Mouse (Mus musculus): ENCODE data around the gene Ddit4. TPM values are rescaled to one million over a fixed set of nuclear protein-coding genes. Genes with fewer than 3 reads are reported as not detected.

Ddit4 gene
- polyA plus RNA-seq, 1 experiment, result 35.0 TPM

GRCm38 (mm10) chr10:59972534-59972933 lies 20.9 kb upstream of the Ddit4 start:
- H3K27ac ChIP-seq (ENCODE audit: insufficient read depth, low read depth, low read length), result peak overlapping the region; percentile 74
- H3K4me1 ChIP-seq (ENCODE audit: control insufficient read depth, insufficient read depth, insufficient read length, low read length), result peaks cover 44% of the 10 kb centered on the region
- no peak overlapping the region for H3K4me3 ChIP-seq (ENCODE audit: low read depth, low read length)
- no peaks in the 10 kb centered on the region for H3K27me3 ChIP-seq (ENCODE audit: control insufficient read depth, insufficient read depth, low read length)
- WGBS, result 13% methylated on average over 2 of the region's 2 CpGs
- TF ChIP-seq CTCF (IDR thresholded peaks at IDR 0.05; ENCODE audit: extremely low read depth, insufficient read length, insufficient replicate concordance, low read depth, low read length), result no peak
- TF ChIP-seq POLR2A (IDR thresholded peaks at IDR 0.05; ENCODE audit: low read depth, low read length), result no peak
- no peaks in the 10 kb centered on the region for H3K36me3 ChIP-seq (ENCODE audit: control insufficient read depth, insufficient read depth, low read length)

GRCm38 (mm10) chr10:59971813-59972212 lies 20.2 kb upstream of the Ddit4 start:
- Histone ChIP-seq H3K27ac (ENCODE audit: insufficient read depth, low read depth, low read length) (peak overlapping the region; percentile 40), H3K27me3 (ENCODE audit: control insufficient read depth, insufficient read depth, low read length) (no peaks in the 10 kb centered on the region), H3K4me3 (ENCODE audit: low read depth, low read length) (no peak overlapping the region), H3K4me1 (ENCODE audit: control insufficient read depth, insufficient read depth, insufficient read length, low read length) (peaks cover 44% of the 10 kb centered on the region), H3K36me3 (ENCODE audit: control insufficient read depth, insufficient read depth, low read length) (no peaks in the 10 kb centered on the region)
- TF ChIP-seq CTCF (IDR thresholded peaks at IDR 0.05; ENCODE audit: extremely low read depth, insufficient read length, insufficient replicate concordance, low read depth, low read length) (no peak), POLR2A (IDR thresholded peaks at IDR 0.05; ENCODE audit: low read depth, low read length) (no peak)
- WGBS, result 48% methylated on average over 8 of the region's 8 CpGs

- Histone ChIP-seq H3K27ac (ENCODE audit: insufficient read depth, low read depth, low read length) (peak overlapping the region; percentile 92), H3K4me1 (ENCODE audit: control insufficient read depth, insufficient read depth, insufficient read length, low read length) (peaks cover 44% of the 10 kb centered on the region), H3K4me3 (ENCODE audit: low read depth, low read length) (peak overlapping the region; percentile 64), H3K27me3 (ENCODE audit: control insufficient read depth, insufficient read depth, low read length) (no peaks in the 10 kb centered on the region), H3K36me3 (ENCODE audit: control insufficient read depth, insufficient read depth, low read length) (no peaks in the 10 kb centered on the region)
- 11% methylated on average over 6 of the region's 6 CpGs for WGBS
- TF ChIP-seq POLR2A (IDR thresholded peaks at IDR 0.05; ENCODE audit: low read depth, low read length), result no peak
- no peak for TF ChIP-seq CTCF (IDR thresholded peaks at IDR 0.05; ENCODE audit: extremely low read depth, insufficient read length, insufficient replicate concordance, low read depth, low read length)
Observed at GRCm38 (mm10) chr10:59970450-59971062, 18.9 kb upstream of the Ddit4 start.

- no peak for TF ChIP-seq CTCF (IDR thresholded peaks at IDR 0.05; ENCODE audit: extremely low read depth, insufficient read length, insufficient replicate concordance, low read depth, low read length)
- TF ChIP-seq POLR2A (IDR thresholded peaks at IDR 0.05; ENCODE audit: low read depth, low read length), result peak; percentile 57; the same call in 1 of the 2 replicates
- peaks cover 39% of the 10 kb centered on the region for H3K4me1 ChIP-seq (ENCODE audit: control insufficient read depth, insufficient read depth, insufficient read length, low read length)
- WGBS, result 1% methylated on average over 25 of the region's 25 CpGs
Observed at GRCm38 (mm10) chr10:59969821-59970449, 18.3 kb upstream of the Ddit4 start.

DNA sequence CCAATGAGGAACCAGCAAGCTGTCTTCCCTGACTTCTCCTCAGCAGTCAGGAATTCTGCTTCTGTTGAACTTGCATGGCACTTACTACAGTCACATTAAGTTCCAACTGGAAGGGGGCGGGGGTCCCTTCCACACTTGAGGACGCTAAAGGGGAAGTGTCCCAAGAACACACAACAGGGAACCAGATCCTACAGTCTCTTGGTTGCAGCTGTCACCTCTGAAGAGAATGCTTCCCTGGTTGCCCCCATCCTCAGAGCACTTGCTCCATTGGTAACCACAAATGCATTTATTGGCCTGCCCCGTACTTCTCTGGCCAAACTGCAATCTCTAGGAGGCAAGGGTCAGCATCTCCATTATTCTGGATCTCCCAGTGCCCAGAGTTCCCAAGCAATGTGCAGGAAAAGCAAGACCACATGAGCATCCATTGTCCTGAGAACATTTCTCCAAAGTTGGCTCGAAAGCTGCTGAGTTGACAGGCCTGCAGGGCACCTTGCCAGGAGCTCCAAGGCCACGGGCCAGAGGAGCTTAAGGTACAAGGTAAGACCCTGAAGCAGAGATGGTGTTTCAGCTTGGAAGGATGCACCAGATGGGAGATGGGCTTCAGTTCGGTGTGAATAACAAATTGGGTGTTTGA lies 15.8 kb upstream of the Ddit4 start:
- WGBS, result 62% methylated on average over 6 of the region's 6 CpGs
- no peak overlapping the region for H3K4me3 ChIP-seq (ENCODE audit: low read depth, low read length)
- H3K27ac ChIP-seq (ENCODE audit: insufficient read depth, low read depth, low read length), result no peak overlapping the region
- TF ChIP-seq CTCF (IDR thresholded peaks at IDR 0.05; ENCODE audit: extremely low read depth, insufficient read length, insufficient replicate concordance, low read depth, low read length), result no peak
- no peak for TF ChIP-seq POLR2A (IDR thresholded peaks at IDR 0.05; ENCODE audit: low read depth, low read length)
- H3K36me3 ChIP-seq (ENCODE audit: control insufficient read depth, insufficient read depth, low read length), result no peaks in the 10 kb centered on the region
- H3K27me3 ChIP-seq (ENCODE audit: control insufficient read depth, insufficient read depth, low read length), result no peaks in the 10 kb centered on the region
- peaks cover 18% of the 10 kb centered on the region for H3K4me1 ChIP-seq (ENCODE audit: control insufficient read depth, insufficient read depth, insufficient read length, low read length)

More at GRCm38 (mm10) chr10:59969821-59970449, 18.3 kb upstream of the Ddit4 start:
- Histone ChIP-seq H3K27ac (ENCODE audit: insufficient read depth, low read depth, low read length) (peak overlapping the region; percentile 92), H3K27me3 (ENCODE audit: control insufficient read depth, insufficient read depth, low read length) (no peaks in the 10 kb centered on the region), H3K36me3 (ENCODE audit: control insufficient read depth, insufficient read depth, low read length) (no peaks in the 10 kb centered on the region), H3K4me3 (ENCODE audit: low read depth, low read length) (peak overlapping the region; percentile 64)

GRCm38 (mm10) chr10:59966743-59967142 lies 15.1 kb upstream of the Ddit4 start:
- 95% methylated on average over 6 of the region's 6 CpGs for WGBS
- Histone ChIP-seq H3K27me3 (ENCODE audit: control insufficient read depth, insufficient read depth, low read length) (no peaks in the 10 kb centered on the region), H3K27ac (ENCODE audit: insufficient read depth, low read depth, low read length) (no peak overlapping the region), H3K4me1 (ENCODE audit: control insufficient read depth, insufficient read depth, insufficient read length, low read length) (peaks cover 11% of the 10 kb centered on the region), H3K36me3 (ENCODE audit: control insufficient read depth, insufficient read depth, low read length) (no peaks in the 10 kb centered on the region), H3K4me3 (ENCODE audit: low read depth, low read length) (no peak overlapping the region)
- no peak for TF ChIP-seq POLR2A (IDR thresholded peaks at IDR 0.05; ENCODE audit: low read depth, low read length)
- peak; percentile 33; the same call in 1 of the 2 replicates for TF ChIP-seq CTCF (IDR thresholded peaks at IDR 0.05; ENCODE audit: extremely low read depth, insufficient read length, insufficient replicate concordance, low read depth, low read length)

DNA sequence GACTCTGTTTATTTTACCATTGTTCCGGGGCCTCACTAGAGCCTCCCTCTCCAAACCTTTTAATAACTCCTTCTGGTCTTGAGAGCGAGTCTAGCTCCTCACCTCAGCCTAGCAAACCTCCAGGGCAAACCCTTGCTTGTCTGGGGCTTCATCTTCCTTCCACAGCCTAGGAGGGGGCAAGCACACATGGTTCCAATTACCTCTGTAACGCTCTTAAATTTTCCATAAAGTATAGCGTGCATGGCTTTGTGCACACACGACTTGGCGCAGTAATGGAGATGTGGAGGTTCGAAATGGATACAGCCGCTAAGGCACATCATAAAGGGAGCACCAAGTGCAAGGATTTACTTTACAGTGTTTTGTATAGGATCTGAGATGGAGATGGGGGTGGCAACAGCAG lies 14.2 kb upstream of the Ddit4 start:
- Histone ChIP-seq H3K36me3 (ENCODE audit: control insufficient read depth, insufficient read depth, low read length) (no peaks in the 10 kb centered on the region), H3K27ac (ENCODE audit: insufficient read depth, low read depth, low read length) (no peak overlapping the region), H3K27me3 (ENCODE audit: control insufficient read depth, insufficient read depth, low read length) (no peaks in the 10 kb centered on the region), H3K4me3 (ENCODE audit: low read depth, low read length) (no peak overlapping the region), H3K4me1 (ENCODE audit: control insufficient read depth, insufficient read depth, insufficient read length, low read length) (peaks cover 5% of the 10 kb centered on the region)
- no peak for TF ChIP-seq POLR2A (IDR thresholded peaks at IDR 0.05; ENCODE audit: low read depth, low read length)
- no peak for TF ChIP-seq CTCF (IDR thresholded peaks at IDR 0.05; ENCODE audit: extremely low read depth, insufficient read length, insufficient replicate concordance, low read depth, low read length)
- 92% methylated on average over 8 of the region's 8 CpGs for WGBS
